Mouse (Mus musculus): ENCODE results near the gene Caprin2. TPM values are rescaled to one million over a fixed set of nuclear protein-coding genes. Genes with fewer than 3 reads are reported as not detected.

The Caprin2 gene
- total RNA-seq, 1 experiment = 25.7 TPM

DNA sequence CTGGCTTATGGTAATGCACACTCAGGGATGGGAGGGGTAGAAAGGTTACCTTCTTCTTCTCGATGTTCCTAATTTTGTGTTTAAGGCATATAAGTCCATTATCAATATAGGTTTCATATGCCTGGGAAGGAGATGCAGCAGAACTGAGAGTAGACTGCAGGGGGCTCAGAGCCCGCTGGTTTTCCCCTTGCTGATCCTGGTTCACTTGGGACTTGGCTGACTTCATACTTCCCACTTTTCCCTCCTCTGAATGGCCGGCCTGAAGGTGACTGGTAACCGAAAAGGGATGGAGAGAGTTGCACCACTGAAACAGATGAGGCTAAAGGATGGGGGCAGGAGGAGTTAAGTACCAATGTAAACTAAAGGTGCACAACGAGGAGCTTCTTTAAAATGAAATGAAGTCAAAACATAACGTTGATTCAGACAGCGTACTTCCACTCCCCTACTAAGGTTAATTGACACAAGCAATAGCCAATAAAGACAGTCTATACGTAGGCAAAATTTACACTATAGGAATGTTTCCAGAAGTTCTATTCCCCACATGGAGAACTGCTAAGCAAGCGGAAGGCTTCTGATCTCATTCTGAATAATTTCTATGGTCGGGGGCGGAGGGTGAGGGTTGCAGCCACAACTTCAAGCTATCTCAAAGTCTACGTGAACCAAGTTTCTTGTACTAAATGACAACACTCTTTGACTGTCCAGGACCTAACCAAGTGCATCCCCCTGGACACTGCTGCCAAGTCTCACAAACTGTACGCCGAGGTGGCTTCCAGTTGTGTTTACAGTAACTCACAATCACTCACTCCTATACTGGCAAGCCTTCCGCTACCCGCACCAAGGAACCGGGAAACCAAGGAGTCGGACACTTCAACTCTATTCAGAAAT lies 907 bp downstream of the Caprin2 start:
- no peak overlapping the region for H3K27ac ChIP-seq (ENCODE audit: insufficient read depth, low read depth, low read length, poor library complexity, severe bottlenecking)
- peak overlapping the region; percentile 82 to 89 for H3K4me3 ChIP-seq (ENCODE audit: insufficient read depth in 1 of 2, low read depth in 1 of 2, low read length in 2 of 2, poor library complexity in 1 of 2, severe bottlenecking in 1 of 2)
- H3K9me3 ChIP-seq (ENCODE audit: control insufficient read depth, insufficient read depth, low read depth, low read length) = no peaks in the 10 kb centered on the region
- TF ChIP-seq MAFK (IDR thresholded peaks at IDR 0.05; ENCODE audit: insufficient read depth, low read depth, low read length) (no peak), CHD2 (IDR thresholded peaks at IDR 0.05; ENCODE audit: low read depth, low read length) (no peak), HCFC1 (IDR thresholded peaks at IDR 0.05; ENCODE audit: borderline replicate concordance, insufficient read depth, low read length) (no peak)
- no peaks in the 10 kb centered on the region; a peak in 1 of 4 replicates for H3K4me1 ChIP-seq (ENCODE audit: control insufficient read depth in 2 of 2, insufficient read depth in 2 of 2, low read length in 2 of 2, poor library complexity in 1 of 2)
- in situ Hi-C loops (cut with MboI; ENCODE audit: low sequenced_read_pairs in 2 of 2, unreplicated experiment in 2 of 2) = no loop called here
- DNase-seq (ENCODE audit: low read depth, low spot score) = no peak
- peak overlapping the region; percentile 82 for H3K9ac ChIP-seq (ENCODE audit: insufficient read depth, low read depth, low read length, poor library complexity, severe bottlenecking)
- no peaks in the 10 kb centered on the region for H3K36me3 ChIP-seq (ENCODE audit: control insufficient read depth, insufficient read depth, low read length, poor library complexity, severe bottlenecking)

DNA sequence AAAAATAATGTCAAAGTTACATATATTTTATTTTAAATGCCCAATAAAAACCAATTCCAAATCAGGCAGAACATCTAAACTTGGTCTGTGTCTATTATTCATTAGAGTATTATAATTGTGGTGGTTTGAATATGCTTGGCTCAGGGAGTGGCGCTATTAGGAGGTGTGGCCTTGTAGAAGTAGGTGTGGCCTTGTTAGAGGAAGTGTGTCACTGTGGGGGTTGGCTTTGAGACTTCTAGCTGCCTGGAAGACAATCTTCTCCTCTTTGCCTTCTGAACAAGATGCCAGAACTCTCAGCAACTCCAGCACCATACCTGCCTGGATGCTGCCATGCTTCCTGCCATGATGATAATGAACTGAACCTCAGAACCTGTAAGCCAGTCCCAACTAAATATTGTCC lies 22.1 kb downstream of the Caprin2 start:
- H3K4me1 ChIP-seq (ENCODE audit: control insufficient read depth in 2 of 2, insufficient read depth in 2 of 2, low read length in 2 of 2, poor library complexity in 1 of 2) = no peaks in the 10 kb centered on the region
- H3K9ac ChIP-seq (ENCODE audit: insufficient read depth, low read depth, low read length, poor library complexity, severe bottlenecking) = no peak overlapping the region
- TF ChIP-seq ZC3H11A (IDR thresholded peaks at IDR 0.05; ENCODE audit: borderline replicate concordance, low read depth, low read length) (no peak), CHD2 (IDR thresholded peaks at IDR 0.05; ENCODE audit: low read depth, low read length) (no peak), MAFK (IDR thresholded peaks at IDR 0.05; ENCODE audit: insufficient read depth, low read depth, low read length) (no peak), ZNF384 (IDR thresholded peaks at IDR 0.05; ENCODE audit: low read depth, low read length) (no peak), HCFC1 (IDR thresholded peaks at IDR 0.05; ENCODE audit: borderline replicate concordance, insufficient read depth, low read length) (no peak)
- H3K36me3 ChIP-seq (ENCODE audit: control insufficient read depth, insufficient read depth, low read length, poor library complexity, severe bottlenecking) = peaks cover 3% of the 10 kb centered on the region
- DNase-seq (ENCODE audit: low read depth, low spot score) = no peak
- no peak overlapping the region for H3K27ac ChIP-seq (ENCODE audit: insufficient read depth, low read depth, low read length, poor library complexity, severe bottlenecking)
- H3K4me3 ChIP-seq (ENCODE audit: insufficient read depth in 1 of 2, low read depth in 1 of 2, low read length in 2 of 2, poor library complexity in 1 of 2, severe bottlenecking in 1 of 2) = no peak overlapping the region
- in situ Hi-C loops (cut with MboI; ENCODE audit: low sequenced_read_pairs in 2 of 2, unreplicated experiment in 2 of 2) = no loop called here
- H3K9me3 ChIP-seq (ENCODE audit: control insufficient read depth, insufficient read depth, low read depth, low read length) = no peaks in the 10 kb centered on the region

DNA sequence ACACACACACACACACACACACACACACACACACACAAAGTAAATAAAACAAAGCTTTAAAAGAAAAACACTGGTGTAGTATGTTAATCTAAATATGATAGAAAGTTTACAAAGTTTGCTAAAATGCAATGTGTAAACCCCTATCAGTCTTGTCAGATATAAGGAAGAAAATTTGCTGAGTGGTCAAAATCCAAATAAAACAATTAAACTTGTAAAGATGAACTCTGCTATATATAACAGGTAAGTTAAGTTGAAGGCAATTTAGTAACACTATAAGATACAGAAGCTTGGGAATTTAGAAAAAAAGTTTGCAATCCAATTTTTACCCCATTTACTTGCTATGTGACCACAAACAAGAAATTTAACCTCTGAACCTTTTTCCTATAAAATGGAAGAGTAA lies 50.4 kb downstream of the Caprin2 start:
- peaks cover 4% of the 10 kb centered on the region; the same call in 1 of the 2 replicates for H3K36me3 ChIP-seq (ENCODE audit: control insufficient read depth, insufficient read depth, low read length, poor library complexity, severe bottlenecking)
- DNase-seq (ENCODE audit: low read depth, low spot score) = no peak
- TF ChIP-seq HCFC1 (IDR thresholded peaks at IDR 0.05; ENCODE audit: borderline replicate concordance, insufficient read depth, low read length) = no peak
- TF ChIP-seq ZC3H11A (IDR thresholded peaks at IDR 0.05; ENCODE audit: borderline replicate concordance, low read depth, low read length) = no peak
- peak; percentile 68 for TF ChIP-seq MAFK (IDR thresholded peaks at IDR 0.05; ENCODE audit: insufficient read depth, low read depth, low read length)
- no peaks in the 10 kb centered on the region for H3K9me3 ChIP-seq (ENCODE audit: control insufficient read depth, insufficient read depth, low read depth, low read length)
- no peak overlapping the region for H3K4me3 ChIP-seq (ENCODE audit: insufficient read depth in 1 of 2, low read depth in 1 of 2, low read length in 2 of 2, poor library complexity in 1 of 2, severe bottlenecking in 1 of 2)
- in situ Hi-C loops (cut with MboI; ENCODE audit: low sequenced_read_pairs in 2 of 2, unreplicated experiment in 2 of 2) = no loop called here
- H3K27ac ChIP-seq (ENCODE audit: insufficient read depth, low read depth, low read length, poor library complexity, severe bottlenecking) = no peak overlapping the region
- no peak overlapping the region for H3K9ac ChIP-seq (ENCODE audit: insufficient read depth, low read depth, low read length, poor library complexity, severe bottlenecking)
- no peaks in the 10 kb centered on the region for H3K4me1 ChIP-seq (ENCODE audit: control insufficient read depth in 2 of 2, insufficient read depth in 2 of 2, low read length in 2 of 2, poor library complexity in 1 of 2)

DNA sequence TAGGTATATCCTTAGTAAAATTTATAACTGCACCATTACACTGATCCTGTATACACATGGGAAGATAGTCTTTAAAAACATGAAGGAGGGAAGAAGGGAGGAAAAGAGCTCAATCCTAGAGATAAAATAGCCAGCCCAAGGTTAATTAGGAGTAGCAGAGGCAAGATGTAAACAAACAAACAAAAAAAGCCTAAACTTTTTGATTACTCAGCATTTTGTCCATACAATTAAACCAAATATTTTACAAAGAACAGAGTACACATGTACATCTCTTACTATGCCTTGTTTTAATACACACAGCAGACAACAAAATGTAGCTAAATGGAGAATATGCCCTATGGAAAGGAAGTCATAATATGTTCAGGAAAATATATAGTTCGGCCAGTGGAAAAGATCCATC lies 54.3 kb downstream of the Caprin2 start:
- Histone ChIP-seq H3K9ac (ENCODE audit: insufficient read depth, low read depth, low read length, poor library complexity, severe bottlenecking) (no peak overlapping the region), H3K27ac (ENCODE audit: insufficient read depth, low read depth, low read length, poor library complexity, severe bottlenecking) (no peak overlapping the region), H3K36me3 (ENCODE audit: control insufficient read depth, insufficient read depth, low read length, poor library complexity, severe bottlenecking) (peaks cover 2% of the 10 kb centered on the region; the same call in 1 of the 2 replicates), H3K9me3 (ENCODE audit: control insufficient read depth, insufficient read depth, low read depth, low read length) (no peaks in the 10 kb centered on the region), H3K4me1 (ENCODE audit: control insufficient read depth in 2 of 2, insufficient read depth in 2 of 2, low read length in 2 of 2, poor library complexity in 1 of 2) (no peaks in the 10 kb centered on the region), H3K4me3 (ENCODE audit: insufficient read depth in 1 of 2, low read depth in 1 of 2, low read length in 2 of 2, poor library complexity in 1 of 2, severe bottlenecking in 1 of 2) (no peak overlapping the region)
- no peak for DNase-seq (ENCODE audit: low read depth, low spot score)
- in situ Hi-C loops (cut with MboI; ENCODE audit: low sequenced_read_pairs in 2 of 2, unreplicated experiment in 2 of 2) = no loop called here
- TF ChIP-seq CHD2 (IDR thresholded peaks at IDR 0.05; ENCODE audit: low read depth, low read length) (no peak), MAFK (IDR thresholded peaks at IDR 0.05; ENCODE audit: insufficient read depth, low read depth, low read length) (peak; percentile 92)

DNA sequence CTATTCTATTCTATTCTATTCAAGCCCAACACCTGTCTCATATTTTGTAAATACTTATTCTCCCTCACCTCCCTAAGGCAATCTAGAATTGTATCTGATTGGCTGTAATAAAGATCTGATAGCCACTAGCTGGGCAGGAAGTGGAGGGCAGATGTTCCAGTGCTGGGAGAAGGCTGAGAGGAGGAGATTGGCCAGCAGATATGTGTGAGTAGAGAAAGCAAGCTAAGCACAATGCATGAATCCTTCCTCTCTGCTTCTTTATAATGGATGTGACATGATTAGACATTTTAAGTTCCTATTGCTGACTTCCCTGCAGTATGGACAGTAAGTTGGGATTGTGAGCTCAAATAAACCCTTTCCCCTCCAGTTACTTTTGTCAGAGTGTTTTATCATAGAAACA lies 57.6 kb downstream of the Caprin2 start:
- H3K4me1 ChIP-seq (ENCODE audit: control insufficient read depth in 2 of 2, insufficient read depth in 2 of 2, low read length in 2 of 2, poor library complexity in 1 of 2) = no peaks in the 10 kb centered on the region
- in situ Hi-C loops (cut with MboI; ENCODE audit: low sequenced_read_pairs in 2 of 2, unreplicated experiment in 2 of 2) = no loop called here
- DNase-seq (ENCODE audit: low read depth, low spot score) = no peak
- no peak overlapping the region for H3K27ac ChIP-seq (ENCODE audit: insufficient read depth, low read depth, low read length, poor library complexity, severe bottlenecking)
- peaks cover 2% of the 10 kb centered on the region; the same call in 1 of the 2 replicates for H3K36me3 ChIP-seq (ENCODE audit: control insufficient read depth, insufficient read depth, low read length, poor library complexity, severe bottlenecking)
- H3K9me3 ChIP-seq (ENCODE audit: control insufficient read depth, insufficient read depth, low read depth, low read length) = no peaks in the 10 kb centered on the region
- TF ChIP-seq ZNF384 (IDR thresholded peaks at IDR 0.05; ENCODE audit: low read depth, low read length) (no peak), CHD2 (IDR thresholded peaks at IDR 0.05; ENCODE audit: low read depth, low read length) (no peak), HCFC1 (IDR thresholded peaks at IDR 0.05; ENCODE audit: borderline replicate concordance, insufficient read depth, low read length) (no peak), MAFK (IDR thresholded peaks at IDR 0.05; ENCODE audit: insufficient read depth, low read depth, low read length) (no peak), ZC3H11A (IDR thresholded peaks at IDR 0.05; ENCODE audit: borderline replicate concordance, low read depth, low read length) (no peak)
- no peak overlapping the region for H3K4me3 ChIP-seq (ENCODE audit: insufficient read depth in 1 of 2, low read depth in 1 of 2, low read length in 2 of 2, poor library complexity in 1 of 2, severe bottlenecking in 1 of 2)
- H3K9ac ChIP-seq (ENCODE audit: insufficient read depth, low read depth, low read length, poor library complexity, severe bottlenecking) = no peak overlapping the region

All from ES-E14 (cell line).